Mouse (Mus musculus): ENCODE measurements around the gene Pxylp1. TPM values are rescaled to one million over a fixed set of nuclear protein-coding genes. Genes with fewer than 3 reads are reported as not detected.

Gene Pxylp1
- total and polyA plus RNA-seq, 3 experiments: 7.8 to 10.1 (median 8.3) TPM

DNA sequence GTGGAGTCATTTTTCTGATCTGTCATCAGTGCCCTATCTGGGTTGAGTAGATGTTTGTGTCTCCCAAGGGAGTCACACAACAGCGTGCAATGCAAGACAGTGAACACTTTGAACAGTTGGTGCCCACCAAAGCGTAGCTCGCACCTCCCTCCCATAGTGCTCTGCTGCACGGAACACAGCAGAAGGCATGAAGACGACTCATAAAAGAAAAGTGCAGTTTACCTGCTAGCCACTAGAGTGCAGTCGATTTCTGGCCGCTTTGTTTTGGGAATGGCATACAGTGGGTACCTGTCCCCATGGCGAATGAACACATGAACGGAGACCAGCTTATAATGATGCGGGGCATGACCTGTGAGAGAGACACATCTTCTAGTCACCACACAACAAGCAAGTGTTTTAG is 53.6 kb downstream of the Pxylp1 start:
- Histone ChIP-seq H3K4me3 (replicated peaks in 1 of 3; ENCODE audit: low read depth in 2 of 3, low read length in 2 of 3, poor library complexity in 1 of 3) (no peak overlapping the region), H3K4me1 (ENCODE audit: control insufficient read depth in 1 of 2, insufficient read depth in 2 of 2) (peaks cover 3 to 28% of the 10 kb centered on the region in 2 experiments; a peak in 2 of 4 replicates), H3K79me2 (replicated peaks; ENCODE audit: control insufficient read depth, extremely low read depth, insufficient read depth, poor library complexity, severe bottlenecking) (no peaks in the 10 kb centered on the region), H3K36me3 (replicated peaks in 1 of 2; ENCODE audit: control insufficient read depth in 1 of 2, insufficient read depth in 1 of 2, low read length in 1 of 2) (peaks cover 0 to 48% of the 10 kb centered on the region in 2 experiments), H3K27me3 (replicated peaks) (no peaks in the 10 kb centered on the region), H3K27ac (ENCODE audit: insufficient read depth, low read depth) (no peak overlapping the region), H3K9ac (ENCODE audit: insufficient read depth, low read depth) (no peak overlapping the region), H3K9me3 (replicated peaks; ENCODE audit: low read length) (no peaks in the 10 kb centered on the region), H3K4me2 (ENCODE audit: insufficient read depth, low read depth, poor library complexity, severe bottlenecking) (no peak overlapping the region)
- no peak for TF ChIP-seq E2F4 (IDR thresholded peaks at IDR 0.05; ENCODE audit: insufficient replicate concordance, low read depth, low read length)
- TF ChIP-seq KAT2A (IDR thresholded peaks at IDR 0.05; ENCODE audit: insufficient replicate concordance, low read length): no peak
- no peak for TF ChIP-seq MXI1 (IDR thresholded peaks at IDR 0.05; ENCODE audit: low read depth, low read length)
- no peak for TF ChIP-seq CHD1 (IDR thresholded peaks at IDR 0.05; ENCODE audit: low read depth, low read length)
- TF ChIP-seq ZMIZ1 (IDR thresholded peaks at IDR 0.05; ENCODE audit: low read depth, low read length): no peak
- TF ChIP-seq NELFE (IDR thresholded peaks at IDR 0.05; ENCODE audit: low read depth, low read length): no peak
- no peak for TF ChIP-seq CHD2 (IDR thresholded peaks at IDR 0.05; ENCODE audit: low read length)
- TF ChIP-seq USF2 (conservative IDR thresholded peaks at IDR 0.05; ENCODE audit: low read depth, low read length): no peak
- no peak for TF ChIP-seq TBP (conservative IDR thresholded peaks at IDR 0.05; ENCODE audit: low read depth, low read length)
- TF ChIP-seq POLR2AphosphoS2 (IDR thresholded peaks at IDR 0.05; ENCODE audit: low read depth, low read length): no peak
- TF ChIP-seq MAFK (IDR thresholded peaks at IDR 0.05; ENCODE audit: insufficient replicate concordance, low read length): no peak
- TF ChIP-seq ZNF384 (IDR thresholded peaks at IDR 0.05; ENCODE audit: low read depth, low read length): no peak
- no peak for TF ChIP-seq HCFC1 (IDR thresholded peaks at IDR 0.05; ENCODE audit: low read depth, low read length)
- peak; percentile 95 for TF ChIP-seq SMC3 (IDR thresholded peaks at IDR 0.05; ENCODE audit: low read depth, low read length)
- no peak for TF ChIP-seq MAZ (IDR thresholded peaks at IDR 0.05; ENCODE audit: low read depth, low read length)
- TF ChIP-seq SIN3A (IDR thresholded peaks at IDR 0.05; ENCODE audit: low read length): no peak
- TF ChIP-seq PAX5 (IDR thresholded peaks at IDR 0.05; ENCODE audit: low read length): no peak
- 0 out of 2 replicates have a peak, but pooled peaks have one; percentile 36 for TF ChIP-seq ELF1 (IDR thresholded peaks at IDR 0.05; ENCODE audit: low read depth, low read length)
- no peak for TF ChIP-seq ETS1 (conservative IDR thresholded peaks at IDR 0.05; ENCODE audit: low read depth, low read length)
- TF ChIP-seq GABPA (IDR thresholded peaks at IDR 0.05; ENCODE audit: insufficient replicate concordance, low read depth, low read length): no peak
- peak; percentile 83 for TF ChIP-seq ZC3H11A (IDR thresholded peaks at IDR 0.05; ENCODE audit: low read depth, low read length)
- no peak for TF ChIP-seq UBTF (IDR thresholded peaks at IDR 0.05; ENCODE audit: low read depth, low read length)
- peak; percentile 86 to 96 for TF ChIP-seq CTCF (conservative IDR thresholded peaks at IDR 0.05 in 1 of 2, IDR thresholded peaks at IDR 0.05 in 1 of 2; ENCODE audit: low read depth in 2 of 2, low read length in 2 of 2)
- no peak for TF ChIP-seq POLR2A (IDR thresholded peaks at IDR 0.05; ENCODE audit: low read depth, low read length)
- peak; percentile 89 for TF ChIP-seq RAD21 (IDR thresholded peaks at IDR 0.05; ENCODE audit: low read depth, low read length)
- TF ChIP-seq MEF2A (IDR thresholded peaks at IDR 0.05; ENCODE audit: borderline replicate concordance, low read depth, low read length): 0 out of 2 replicates have a peak, but pooled peaks have one; percentile 22
- TF ChIP-seq EP300 (IDR thresholded peaks at IDR 0.05; ENCODE audit: low read length): no peak
- TF ChIP-seq JUND (conservative IDR thresholded peaks at IDR 0.05; ENCODE audit: low read depth, low read length): no peak
- peak; percentile 47; the same call in 1 of the 2 replicates for TF ChIP-seq IRF4 (IDR thresholded peaks at IDR 0.05; ENCODE audit: low read depth, low read length)
- no peak for TF ChIP-seq JUN (IDR thresholded peaks at IDR 0.05; ENCODE audit: insufficient read depth, low read depth, low read length)
- TF ChIP-seq ZKSCAN1 (IDR thresholded peaks at IDR 0.05; ENCODE audit: borderline replicate concordance, low read depth, low read length): no peak
- TF ChIP-seq MAX (IDR thresholded peaks at IDR 0.05; ENCODE audit: low read length): peak; percentile 81
- TF ChIP-seq BHLHE40 (IDR thresholded peaks at IDR 0.05; ENCODE audit: low read depth, low read length): no peak; the same call in 1 of the 2 replicates
- TF ChIP-seq USF1 (IDR thresholded peaks at IDR 0.05; ENCODE audit: low read depth, low read length): no peak
- no peak for TF ChIP-seq NRF1 (IDR thresholded peaks at IDR 0.05; ENCODE audit: low read depth, low read length)
- no peak for TF ChIP-seq TCF12 (IDR thresholded peaks at IDR 0.05; ENCODE audit: low read depth, low read length)
- TF ChIP-seq MYC (IDR thresholded peaks at IDR 0.05; ENCODE audit: low read depth, low read length): no peak
- no peak for TF ChIP-seq RCOR1 (conservative IDR thresholded peaks at IDR 0.05; ENCODE audit: low read depth, low read length)
- in situ Hi-C loops (cut with MboI; ENCODE audit: low pct_ligation_motif_present, low pct_unique_long_range_greater_than_20kb, low sequenced_read_pairs): no loop called here
- dilution Hi-C loops (cut with MboI; ENCODE audit: extremely low pct_ligation_motif_present, extremely low pct_unique_long_range_greater_than_20kb, low sequenced_read_pairs): no loop called here
- DNase-seq (ENCODE audit: extremely low read depth): peak; percentile 82
